Mouse (Mus musculus) E14TG2a.4 (cell line): ENCODE data around the gene Kif1a.

Experiments used
- CTCF ChIP-seq: conservative IDR thresholded peaks from 2 replicates; pipeline ENCODE4 v1.5.1; 2014; ENCODE audit warnings: low read length
- NANOG ChIP-seq: IDR thresholded peaks from 2 replicates; pipeline ENCODE4 v1.6.1; 2014; ENCODE audit warnings: borderline replicate concordance, low read length, mixed read lengths
- POU5F1 ChIP-seq: IDR thresholded peaks from 2 replicates; pipeline ENCODE4 v1.6.1; 2014; ENCODE audit warnings: low read length, borderline replicate concordance

GRCm38 (mm10) chr1:93080930-93081589, 20.7 kb downstream of the Kif1a start:
- TF ChIP-seq CTCF (peak; percentile 87), NANOG (no peak), POU5F1 (no peak)
